28 mouse cellular contexts compared by ENCODE assay signal in genomic region chr10:39049581-39050294, GRCm38 (mm10).
A peak's percentile ranks its signal among the peaks of the same experiment; 100 is the strongest.
DNase-seq lines count a peak whose midpoint lies in the region; ATAC-seq and TF ChIP-seq lines count a peak whose summit lies in the region.
"Had no signal": no experiment of that assay in that cellular context is flagged by ENCODE, and none has a peak within 500 bp of the region (broad histone marks: within the 10 kb centered on the region; RNA-seq: fewer than 3 reads in every experiment).

No protein-coding gene starts in this region.

- peak overlapping the region; percentile 28; the same call in 1 of the 2 replicates for H3K27ac ChIP-seq in left cerebral cortex, adult 2 months
- H3K27ac ChIP-seq: hindbrain, embryonic 12.5 days; hindbrain, postnatal 0 days; intestine, embryonic 15.5 days; layer of hippocampus, adult 2 months; liver, embryonic 14.5 days; macrophage; midbrain, embryonic 15.5 days; neural tube, embryonic 15.5 days had no signal

- DNase-seq in adrenal gland, adult 2 months: peak; percentile 46
- DNase-seq in adrenal gland, postnatal 14 days: no peak
- no peak for DNase-seq in frontal cortex, postnatal 14 days (ENCODE audit: low spot score in 2 of 2)
- no peak for DNase-seq in left cerebral cortex, adult 2 months (ENCODE audit: extremely low spot score in 1 of 2, low spot score in 2 of 2)
- DNase-seq in left cerebral cortex, adult 8-10 months (ENCODE audit: low spot score in 2 of 2): no peak
- DNase-seq in brain, adult 2 months (ENCODE audit: low read depth, low spot score): peak; percentile 69
- DNase-seq: cerebellum, adult 2 months; cerebellum, postnatal 14 days; gastrocnemius, postnatal 14 days; heart, postnatal 36 days; kidney, adult 2 months; kidney, postnatal 36 days; layer of hippocampus, postnatal 36 days; liver; lung, adult 2 months; lung, postnatal 10 days; right cerebral cortex, adult 18-20 months; thymus, postnatal 4 days had no signal

- H3K4me3 ChIP-seq in left cerebral cortex, adult 2 months: no peak overlapping the region
- H3K4me3 ChIP-seq: hindbrain, embryonic 12.5 days; intestine, embryonic 15.5 days; layer of hippocampus, adult 2 months; midbrain, embryonic 15.5 days; neural tube, embryonic 15.5 days had no signal

- no peak for TF ChIP-seq CTCF in left cerebral cortex, adult 2 months (IDR thresholded peaks at IDR 0.05)

- ATAC-seq in frontal cortex, adult (ENCODE audit: low TSS enrichment): peak; percentile 89
- ATAC-seq: forebrain, embryonic 14.5 days; hindbrain, postnatal 0 days; intestine, embryonic 15.5 days; midbrain, embryonic 15.5 days had no signal

- intact Hi-C loops in left cerebral cortex, adult 2 months (cut with DNase I): loop anchor here (10.0 kb wide), 1 partner anchor 475 kb away; no protein-coding TSS in a partner anchor

Comparison
In these comparisons a context has a peak if more than half of its experiments do, and no peak if none do; other contexts are left out.
1. DNase-seq: peak in adrenal gland, adult 2 months (single experiment) and brain, adult 2 months (single experiment); none in adrenal gland, postnatal 14 days (single experiment), frontal cortex, postnatal 14 days (0 of 2), left cerebral cortex, adult 2 months (0 of 2) and left cerebral cortex, adult 8-10 months (0 of 2).